Mouse (Mus musculus) NIH3T3 (cell line): ENCODE measurements around the gene Axin1.

Source experiments
- DNase-seq: peaks from one replicate; pipeline ENCODE4 v3.0.0-alpha.2; 2012; ENCODE audit warnings: low read depth

Axin1 gene

GRCm38 (mm10) chr17:26188091-26188805 is 49.8 kb downstream of the Axin1 start:
- DNase-seq = no peak

DNA sequence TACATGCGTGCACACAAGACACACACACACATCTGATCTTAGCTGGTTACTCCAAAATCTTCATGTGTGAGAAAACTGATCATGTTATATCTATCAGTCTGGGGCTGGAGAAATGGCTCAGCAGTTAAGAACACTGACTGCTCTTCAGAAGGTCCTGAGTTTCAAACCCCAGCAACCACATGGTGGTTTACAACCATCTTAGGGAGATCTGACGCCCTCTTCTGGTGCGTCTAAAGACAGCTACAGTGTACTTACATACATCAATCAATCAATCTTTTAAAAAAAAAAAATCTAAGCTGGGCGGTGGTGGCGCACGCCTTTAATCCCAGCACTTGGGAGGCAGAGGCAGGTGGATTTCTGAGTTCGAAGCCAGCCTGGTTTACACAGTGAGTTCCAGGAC is 53.0 kb downstream of the Axin1 start:
- DNase-seq = peak; percentile 57

DNA sequence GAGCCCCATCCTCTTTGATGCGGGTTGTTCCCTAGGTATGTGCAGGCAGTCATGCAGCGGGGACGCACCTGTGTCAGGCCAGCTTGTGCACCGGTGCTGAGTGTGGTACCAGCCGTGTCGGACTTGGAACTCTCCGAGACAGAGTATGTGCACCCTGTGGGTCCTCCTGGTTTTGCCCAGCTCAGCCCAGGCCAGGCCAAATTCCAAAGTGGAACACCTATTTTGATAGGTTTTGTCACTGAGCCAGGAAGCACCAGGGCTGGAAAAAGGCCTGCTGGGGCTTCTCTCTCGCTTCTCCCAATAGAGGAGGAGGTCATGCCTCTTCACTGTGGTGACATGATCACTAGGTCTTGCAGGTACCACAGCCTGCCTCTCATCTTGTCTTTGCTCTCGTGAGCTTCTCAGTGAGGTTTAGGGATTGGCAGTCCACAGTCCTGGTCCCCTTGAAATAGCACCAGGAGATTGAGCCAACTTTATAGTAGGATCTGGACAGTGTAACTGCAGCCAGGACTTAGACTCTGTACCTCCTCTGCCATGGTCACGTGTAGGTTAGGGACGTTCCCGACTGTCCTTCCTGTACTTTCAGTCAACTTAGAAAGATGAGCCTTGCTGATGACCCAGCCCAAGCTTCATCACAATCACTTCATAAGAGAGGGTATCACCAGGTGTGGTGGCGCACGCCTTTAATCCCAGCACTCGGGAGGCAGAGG is 54.1 kb downstream of the Axin1 start:
- DNase-seq = no peak

- DNase-seq = no peak
These were observed 60.4 kb downstream of the Axin1 start, which contains the start of gene Pdia2 for GRCm38 (mm10) chr17:26198892-26199291. Gene Pdia2 (minus strand): TSS chr17:26199087.

GRCm38 (mm10) chr17:26200831-26201705 is 62.6 kb downstream of the Axin1 start:
- DNase-seq = peak; percentile 28

GRCm38 (mm10) chr17:26201998-26202397 is 63.5 kb downstream of the Axin1 start:
- DNase-seq = no peak

DNA sequence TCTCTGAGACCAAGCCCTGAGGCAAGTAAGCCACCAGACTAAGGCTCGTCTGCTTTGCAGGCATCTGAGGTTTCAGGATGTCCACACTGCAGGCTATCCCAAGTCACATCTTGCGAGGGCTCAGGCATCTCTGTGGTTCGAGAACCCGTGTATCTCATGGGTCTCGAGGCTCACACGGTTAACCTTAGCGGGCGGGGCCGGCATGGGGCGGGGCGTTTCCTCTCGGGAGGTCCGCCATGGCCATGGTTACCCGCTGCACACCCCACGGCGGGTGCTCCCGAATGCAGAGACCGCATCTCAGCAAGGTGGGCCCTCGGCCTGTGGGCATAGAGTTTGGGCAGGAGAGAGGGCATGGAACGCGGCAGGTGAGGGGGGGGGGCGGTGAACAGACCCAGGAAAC is 64.2 kb downstream of the Axin1 start, which contains the start of gene Rgs11:
Gene Rgs11, plus strand, starts transcription at position 215 of the 400 bp plus-strand sequence.
- DNase-seq = no peak

- peak; percentile 51 for DNase-seq
These were observed 64.9 kb downstream of the Axin1 start for GRCm38 (mm10) chr17:26203321-26203811.

DNA sequence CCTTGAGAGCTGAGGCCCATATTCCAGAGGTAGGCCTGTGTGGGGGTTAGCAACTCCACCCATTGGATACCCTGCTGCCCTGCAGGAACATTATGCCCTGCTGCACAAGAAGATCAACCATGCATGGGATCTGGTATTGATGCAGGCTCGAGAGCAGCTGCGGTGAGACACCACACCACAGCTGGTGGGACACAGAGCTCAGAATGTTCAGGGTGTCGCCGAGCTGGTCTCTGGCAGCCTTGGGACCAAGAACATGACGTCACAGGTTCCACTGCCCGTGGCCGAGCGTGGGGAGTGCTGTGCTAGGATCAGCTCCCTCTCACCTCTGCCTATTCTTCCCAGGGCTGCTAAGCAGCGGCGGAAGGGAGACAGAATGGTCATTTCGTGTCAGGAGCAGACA is 66.3 kb downstream of the Axin1 start:
- DNase-seq = no peak

GRCm38 (mm10) chr17:26206392-26206791 is 67.9 kb downstream of the Axin1 start:
- peak; percentile 52 for DNase-seq

GRCm38 (mm10) chr17:26207686-26208085 is 69.2 kb downstream of the Axin1 start, which contains the start of gene Arhgdig:
Gene Arhgdig (minus strand): TSS chr17:26207786.
- no peak for DNase-seq

DNA sequence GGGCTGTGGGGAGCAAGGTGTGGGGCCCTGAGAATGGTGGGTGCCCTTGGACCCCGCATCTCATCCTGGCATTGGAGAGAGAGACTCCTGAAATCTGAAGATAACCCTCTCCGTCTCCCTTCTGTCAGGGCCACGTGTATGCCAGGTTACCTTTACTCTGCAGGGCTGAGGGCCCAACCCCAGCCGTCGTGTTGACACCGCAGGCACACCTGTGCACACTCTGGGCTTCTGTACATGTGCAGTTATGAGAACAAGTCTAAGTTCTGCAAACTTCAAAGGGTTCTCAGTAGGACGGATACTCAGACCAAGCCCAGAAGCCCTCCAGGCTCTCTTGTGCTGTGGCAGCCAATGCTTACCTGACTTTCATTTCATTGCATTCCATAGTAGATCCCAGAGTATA is 73.8 kb downstream of the Axin1 start:
- DNase-seq = no peak

- DNase-seq = no peak
These were observed 74.2 kb downstream of the Axin1 start for GRCm38 (mm10) chr17:26212681-26213080.

- no peak for DNase-seq
These were observed 83.0 kb downstream of the Axin1 start for GRCm38 (mm10) chr17:26221508-26221907.

GRCm38 (mm10) chr17:26225150-26225549 is 86.7 kb downstream of the Axin1 start:
- no peak for DNase-seq

DNA sequence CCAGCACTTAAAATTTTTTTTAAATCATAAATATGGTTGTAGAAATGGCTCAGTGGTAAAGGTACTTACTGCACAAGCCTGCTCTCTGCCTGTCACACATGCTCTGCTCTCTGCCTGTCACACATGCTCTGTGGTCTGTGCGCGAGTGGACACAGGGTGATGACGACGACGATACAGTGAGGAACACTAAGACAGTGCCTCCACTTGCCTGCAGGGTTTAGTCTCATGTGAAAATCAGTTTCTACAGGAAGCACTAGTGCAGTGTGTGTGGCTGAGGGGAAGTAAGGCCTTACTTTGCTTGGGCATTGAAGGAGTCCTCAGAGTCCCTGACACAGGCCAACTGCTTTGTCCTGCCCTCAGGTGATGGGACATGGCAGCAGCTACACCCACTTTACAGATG is 91.3 kb downstream of the Axin1 start:
- no peak for DNase-seq

- DNase-seq = no peak
These were observed 92.7 kb downstream of the Axin1 start for GRCm38 (mm10) chr17:26231156-26231555.

DNA sequence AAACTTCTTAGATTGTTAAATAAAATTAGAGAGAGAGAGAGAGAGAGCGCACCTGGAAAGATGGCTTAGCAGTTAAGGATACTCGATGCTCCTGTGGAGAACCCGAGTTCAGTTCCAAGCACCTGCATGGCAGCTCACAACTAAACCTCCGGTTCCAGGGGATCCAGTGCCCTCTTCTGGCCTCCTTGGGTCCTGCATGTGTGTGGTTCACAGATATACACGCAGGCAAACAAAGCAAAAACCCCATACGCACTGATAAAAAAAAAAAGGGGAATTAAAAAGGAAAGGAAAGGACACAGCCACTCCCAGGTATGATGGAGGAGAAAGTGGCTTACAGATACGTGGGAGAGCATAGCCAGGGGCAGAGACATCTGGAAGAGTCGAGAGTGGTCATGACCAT is 94.4 kb downstream of the Axin1 start:
- no peak for DNase-seq

DNA sequence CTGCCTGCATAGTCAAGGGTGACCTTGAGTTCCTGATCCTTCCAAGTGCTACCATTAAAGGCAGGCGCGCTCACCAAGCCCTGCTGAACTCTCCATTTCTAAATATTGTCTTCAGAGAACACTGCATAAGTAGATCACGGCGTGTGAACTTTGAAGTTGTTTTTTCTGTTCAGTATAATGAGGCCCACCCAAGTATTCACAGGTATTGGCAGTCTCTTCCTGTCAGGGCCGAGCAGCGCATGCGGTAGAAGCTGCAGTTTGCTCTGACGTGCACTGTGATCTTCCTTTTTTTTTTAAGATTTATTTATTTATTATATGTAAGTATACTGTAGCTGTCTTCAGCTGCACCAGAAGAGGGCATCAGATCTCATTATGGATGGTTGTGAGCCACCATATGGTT is 95.9 kb downstream of the Axin1 start:
- no peak for DNase-seq

DNA sequence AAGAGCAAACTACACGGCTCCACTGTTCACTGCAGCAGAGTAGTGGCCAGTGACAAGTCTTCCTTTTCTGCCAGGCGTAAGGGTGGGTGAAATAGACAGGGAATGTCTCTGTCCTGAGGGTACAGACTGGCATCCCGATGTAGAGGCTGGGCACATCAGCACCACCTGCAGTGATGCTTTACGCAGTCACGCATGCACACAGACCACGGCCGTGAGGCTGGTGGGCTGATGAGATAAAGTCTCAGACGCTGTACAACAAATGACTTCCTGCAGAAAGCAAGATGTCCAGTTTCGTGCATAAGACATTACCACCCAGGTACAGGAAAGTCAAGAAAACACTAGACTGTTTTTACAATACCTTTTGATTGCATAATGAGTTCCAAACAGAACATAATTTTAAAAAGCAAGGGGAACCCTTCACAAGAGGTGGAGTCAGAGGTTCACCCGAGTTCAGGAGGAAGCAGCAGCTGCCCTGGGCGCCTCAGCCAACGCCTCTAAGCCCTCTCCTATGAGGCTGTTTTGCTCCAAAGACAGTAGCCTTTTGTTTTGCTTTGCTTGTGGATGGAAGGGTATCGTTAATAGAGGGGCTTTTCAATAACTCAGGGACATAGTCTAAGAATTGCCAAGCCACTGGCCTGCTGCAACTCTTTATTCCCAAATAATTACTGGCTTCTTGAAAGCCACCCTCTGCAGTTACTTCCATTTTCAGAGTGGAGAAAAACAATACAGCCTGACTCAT is 96.8 kb downstream of the Axin1 start:
- DNase-seq = no peak

DNA sequence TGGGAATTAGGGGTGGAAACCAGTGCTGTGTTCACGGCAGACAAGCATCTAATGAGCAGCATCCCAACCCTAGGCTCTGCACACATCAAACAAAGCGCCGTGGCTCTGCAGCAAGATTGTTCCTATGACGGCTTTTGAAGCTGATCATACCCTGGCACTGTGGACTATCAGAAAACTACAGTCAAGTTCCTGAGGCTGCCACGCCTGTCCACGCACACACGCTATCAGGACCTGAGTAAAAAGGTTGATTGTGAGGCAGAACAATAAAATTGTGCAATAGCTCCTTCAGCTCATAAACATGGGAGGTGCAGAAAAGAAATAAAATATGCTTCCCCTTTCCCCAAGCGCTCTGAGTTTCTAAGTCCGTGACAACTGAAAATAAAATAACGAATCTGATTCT is 99.2 kb downstream of the Axin1 start:
- DNase-seq = no peak

DNA sequence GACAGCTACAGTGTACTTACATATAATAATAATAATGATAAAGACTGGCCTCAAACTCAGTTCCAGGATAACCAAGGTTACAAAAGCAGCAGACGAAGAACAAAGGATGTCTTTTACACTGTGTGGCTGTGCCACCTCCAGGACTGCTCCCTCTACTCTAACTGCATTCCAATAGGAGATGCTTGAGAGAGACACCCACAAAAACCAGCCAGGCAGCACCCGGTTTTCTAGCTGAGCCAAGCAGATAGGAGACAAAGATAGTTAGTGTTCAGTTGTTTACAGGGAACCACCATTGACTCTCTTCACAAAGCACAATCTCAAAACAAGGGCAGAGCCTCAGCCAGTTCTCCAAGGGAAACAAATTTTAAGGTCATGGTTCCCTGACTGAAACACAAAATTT is 101.1 kb downstream of the Axin1 start:
- no peak for DNase-seq
